Mouse (Mus musculus): ENCODE data around the gene Mtcl1. TPM values are rescaled to one million over a fixed set of nuclear protein-coding genes. Genes with fewer than 3 reads are reported as not detected.

Mtcl1 gene
- polyA plus RNA-seq, 1 experiment from 2014 or later, result 0.83 TPM

Other genes starting within 250 kb of the Mtcl1 start
- 49.6 and 51.0 TPM in 2 replicates for gene Rab12, start 70.0 kb upstream of the Mtcl1 start, polyA plus RNA-seq (2015; fragmentation: Nextera tagmentation; extraction: Ambion mirVana)
- gene Themis3, start 144.9 kb upstream of the Mtcl1 start, polyA plus RNA-seq (2015; fragmentation: Nextera tagmentation; extraction: Ambion mirVana), result 0.05 and 0.11 TPM in 2 replicates